Mouse (Mus musculus): ENCODE results near the gene Col18a1. TPM values are rescaled to one million over a fixed set of nuclear protein-coding genes. Genes with fewer than 3 reads are reported as not detected.
A peak's percentile ranks its signal among the peaks of the same experiment; 100 is the strongest.
"Not testable (repeated sequence)": the region's sequence is repeated elsewhere in the genome, so short reads cannot be mapped to it uniquely, and the experiment has no call there.

Col18a1 gene
- total RNA-seq, 2 experiments from 2014 or later, result 9.0 to 12.9 TPM

DNA sequence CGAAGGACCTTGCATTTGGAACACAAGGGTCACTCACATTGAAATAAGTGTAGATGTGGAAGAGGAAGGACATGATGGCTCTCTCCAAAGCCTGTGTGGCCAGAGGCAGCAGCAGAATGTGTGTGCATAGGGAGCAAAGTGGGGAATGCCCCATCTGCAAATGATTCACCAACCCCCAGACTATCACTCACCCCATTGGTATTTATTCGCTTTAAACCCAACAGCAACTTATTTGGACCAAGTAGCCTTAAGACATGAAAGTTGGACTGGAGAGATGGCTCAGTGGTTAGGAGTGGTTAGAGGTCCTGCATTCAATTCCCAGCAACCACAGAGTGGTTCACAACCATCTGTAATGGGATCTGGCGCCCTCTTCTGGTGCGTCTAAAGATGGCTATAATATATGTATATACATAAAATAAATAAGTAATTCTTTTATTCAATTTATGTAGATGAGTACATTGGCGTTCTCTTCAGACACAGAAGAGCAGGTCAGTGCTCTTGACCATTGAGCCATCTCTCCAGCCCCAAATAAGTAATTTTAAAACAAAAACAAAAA lies 31.0 kb downstream of the Col18a1 start:
- DNase-seq, result no peak

DNA sequence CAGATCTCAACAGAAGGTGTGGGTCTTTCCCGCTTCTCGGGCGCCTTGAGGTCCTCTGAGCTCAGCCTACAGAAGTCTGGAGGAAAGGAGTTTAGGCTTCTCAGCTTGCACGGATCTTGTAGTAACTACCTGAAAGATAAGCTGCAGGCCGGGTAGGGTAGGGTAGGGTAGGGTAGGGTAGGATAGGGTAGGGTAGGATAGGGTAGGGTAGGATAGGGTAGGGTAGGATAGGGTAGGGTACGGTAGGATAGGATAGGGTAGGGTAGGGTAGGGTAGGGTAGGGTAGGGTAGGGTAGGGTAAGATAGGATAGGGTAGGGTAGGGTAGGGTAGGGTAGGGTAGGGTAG lies 31.6 kb downstream of the Col18a1 start:
- DNase-seq, result not testable (repeated sequence)

DNA sequence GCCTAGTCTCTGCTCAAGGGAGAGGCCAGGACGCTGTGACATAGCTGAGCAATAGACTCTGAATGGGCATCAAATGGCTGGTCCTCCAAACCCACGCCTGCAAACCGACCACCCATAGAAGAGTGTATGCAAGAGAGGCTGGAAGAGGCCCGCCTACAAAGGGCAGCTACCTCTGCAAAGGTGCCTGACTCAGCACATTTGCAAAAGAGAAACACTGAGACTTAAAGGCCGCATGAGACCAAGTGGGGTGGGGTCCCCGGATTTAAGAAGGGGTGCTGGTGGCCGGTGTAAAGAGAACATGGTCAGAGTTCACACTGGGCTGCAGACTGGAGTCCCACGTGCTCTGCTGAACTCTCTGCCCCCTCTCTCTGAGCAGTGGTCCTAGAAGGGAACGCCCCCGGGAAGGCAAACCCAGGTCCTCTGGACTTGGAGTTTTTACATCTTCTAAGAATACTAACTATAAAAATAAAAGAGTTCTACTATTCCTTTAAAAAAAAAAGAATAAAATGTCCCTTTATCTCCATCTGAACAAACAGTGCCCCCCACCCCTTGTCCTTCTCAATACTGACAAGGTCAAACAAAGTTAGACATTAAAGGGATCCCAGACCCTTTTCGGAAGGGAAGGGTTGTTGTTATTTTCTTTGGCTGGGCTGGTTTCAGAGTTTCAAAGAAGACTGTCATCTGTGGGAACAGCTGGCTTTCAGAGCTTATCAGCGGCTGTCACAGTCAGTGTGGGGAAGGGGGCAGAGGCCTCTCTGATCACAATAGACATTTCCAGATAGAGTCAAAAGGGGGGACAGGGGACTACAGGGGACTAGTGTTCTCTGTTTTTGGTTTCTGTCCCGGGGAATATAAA lies 32.2 kb downstream of the Col18a1 start:
- DNase-seq, result no peak

DNA sequence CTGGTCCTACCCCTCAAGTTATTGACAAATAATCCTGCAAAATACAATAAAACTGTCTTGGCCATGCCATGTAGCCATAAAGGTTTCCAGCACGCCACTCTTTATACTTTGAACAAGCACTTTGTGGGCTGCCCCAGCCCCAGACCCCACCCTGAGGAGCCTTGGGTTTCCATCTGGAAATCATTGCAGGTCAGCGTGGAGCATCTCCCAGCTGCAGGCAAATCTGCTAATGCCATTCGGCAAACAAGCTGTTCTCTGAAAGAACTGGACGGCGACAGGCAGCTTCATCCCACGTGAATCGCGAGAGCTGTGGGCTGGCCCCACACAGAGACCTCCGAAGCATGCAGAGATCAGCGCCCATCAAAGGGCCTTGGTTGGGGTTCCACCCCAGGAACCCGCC lies 34.2 kb downstream of the Col18a1 start:
- DNase-seq, result peak; percentile 48

DNA sequence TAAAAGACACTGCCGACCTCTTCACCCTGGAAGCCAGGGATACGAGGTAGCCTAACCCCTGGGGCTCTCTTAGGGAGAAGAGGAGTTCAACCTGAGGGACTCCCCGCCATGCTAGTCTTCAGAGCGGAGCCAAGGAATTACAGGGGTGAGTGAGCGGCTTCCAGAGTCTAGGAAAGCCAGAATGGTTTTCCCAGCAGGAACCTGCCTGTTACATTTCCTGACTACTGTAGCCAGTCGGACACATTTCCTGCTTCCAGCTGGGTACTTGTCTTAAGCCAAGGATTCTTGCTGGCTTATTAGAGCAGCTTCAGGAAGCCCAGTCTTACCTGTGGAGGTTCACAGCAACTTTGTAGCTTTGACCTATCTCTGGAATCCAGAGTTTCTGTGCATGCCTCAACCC lies 34.8 kb downstream of the Col18a1 start:
- peak; percentile 30 for DNase-seq

DNA sequence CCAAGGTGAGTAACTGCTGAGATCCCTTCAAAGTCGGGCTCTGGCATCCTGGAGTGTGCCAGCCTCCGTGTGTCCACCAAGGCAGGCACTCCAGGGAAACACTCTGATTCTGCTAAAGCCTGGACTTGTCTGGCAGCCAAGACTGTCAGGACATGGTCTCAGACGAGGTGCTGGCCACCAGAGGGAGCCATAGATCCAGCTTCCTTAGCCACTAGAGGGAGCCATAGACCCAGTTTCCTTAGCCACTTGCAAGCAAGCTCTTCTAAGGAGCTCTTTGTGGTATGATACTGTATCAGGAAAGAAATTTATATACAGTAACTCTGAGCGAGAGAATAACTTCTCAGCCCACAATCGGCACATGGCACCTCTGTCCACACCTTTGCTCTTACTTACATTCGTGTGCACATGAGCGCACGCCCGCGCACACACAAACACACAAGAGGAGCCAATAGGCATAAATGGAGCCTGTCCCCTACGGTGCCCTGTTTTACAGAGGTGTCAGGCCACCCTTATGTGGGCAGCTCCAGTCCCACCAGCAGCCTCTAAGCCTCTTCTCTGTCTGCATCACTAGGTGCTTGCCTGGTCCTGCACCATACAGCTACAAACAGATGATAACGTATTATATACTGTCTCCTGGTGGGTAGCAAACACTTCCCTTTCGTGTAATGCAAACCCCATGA lies 35.6 kb downstream of the Col18a1 start:
- DNase-seq, result peak; percentile 81

DNA sequence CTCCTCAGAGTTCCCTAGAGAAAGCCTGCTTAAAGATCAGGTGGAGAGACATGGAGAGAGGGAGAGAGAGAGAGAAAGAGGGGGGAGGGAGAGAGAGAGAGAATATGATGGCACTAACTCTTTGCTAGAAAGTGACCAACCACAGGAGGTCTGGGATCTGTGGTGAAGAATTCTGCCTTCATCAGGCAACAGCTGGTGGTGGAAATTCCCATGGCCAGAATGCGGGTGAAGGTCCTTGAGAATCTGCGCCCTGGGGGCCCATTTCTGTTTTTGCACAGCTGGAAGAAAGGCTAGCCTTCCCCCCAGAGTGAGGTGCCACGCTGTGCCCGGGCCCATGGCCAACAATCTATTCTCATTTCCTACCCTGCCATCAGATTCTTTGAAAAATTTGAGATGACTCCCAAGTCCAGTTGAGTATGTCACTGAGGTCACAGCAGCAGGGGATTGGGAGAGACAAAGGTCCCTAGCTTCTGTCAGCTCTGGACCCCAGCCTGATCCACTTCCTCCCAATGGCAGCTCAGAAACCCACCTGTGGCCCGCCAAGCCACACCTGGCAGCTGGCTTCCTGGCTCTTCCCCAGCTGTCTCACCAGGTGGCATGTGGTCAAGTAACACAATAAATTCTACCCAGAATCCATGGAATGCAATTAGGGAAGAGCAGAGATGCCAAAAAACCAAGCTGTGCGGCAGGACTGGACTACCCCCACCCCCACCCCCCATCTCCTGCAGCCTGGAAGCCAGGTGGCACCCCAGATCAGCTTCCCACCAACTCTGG lies 36.5 kb downstream of the Col18a1 start:
- no peak for DNase-seq

DNA sequence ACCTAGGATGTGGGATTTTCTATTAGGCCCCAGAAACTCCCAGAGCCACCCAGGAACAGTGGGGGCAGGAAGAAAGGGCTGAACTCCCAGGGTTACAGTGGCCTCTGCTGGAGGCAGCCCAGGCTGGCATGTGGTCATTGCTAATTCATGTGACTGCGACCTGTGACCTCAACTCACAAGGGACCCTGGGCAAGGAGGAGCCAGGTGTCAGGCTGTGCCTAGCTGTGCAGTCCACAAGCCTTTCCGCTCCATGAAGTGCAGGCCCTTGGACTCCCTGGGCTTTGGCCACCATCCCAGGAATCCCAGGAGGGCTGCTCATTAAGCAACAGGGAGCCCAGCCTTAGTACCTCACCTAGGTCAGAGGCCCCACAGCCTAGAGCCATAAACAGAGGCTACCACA lies 38.4 kb downstream of the Col18a1 start:
- no peak for DNase-seq

DNA sequence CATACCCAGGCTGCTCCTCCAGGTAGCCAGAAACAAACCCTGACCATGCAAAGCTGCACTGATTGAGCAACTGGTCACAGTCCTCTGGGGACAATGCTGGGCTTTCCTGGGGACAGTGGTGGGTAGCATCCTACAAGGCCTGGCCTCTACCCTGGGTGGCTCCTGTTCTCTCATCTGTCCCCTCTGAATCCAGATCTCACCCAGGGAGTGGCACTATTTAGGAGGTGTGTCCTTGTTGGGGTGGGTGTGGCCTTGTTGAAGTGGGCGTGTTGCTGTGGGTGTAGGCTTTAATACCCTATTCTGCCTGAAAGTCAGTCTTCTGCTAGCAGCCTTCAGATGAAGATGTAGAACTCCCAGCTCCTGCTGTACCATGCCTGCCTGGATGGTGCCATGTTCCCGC lies 39.8 kb downstream of the Col18a1 start:
- DNase-seq, result no peak

DNA sequence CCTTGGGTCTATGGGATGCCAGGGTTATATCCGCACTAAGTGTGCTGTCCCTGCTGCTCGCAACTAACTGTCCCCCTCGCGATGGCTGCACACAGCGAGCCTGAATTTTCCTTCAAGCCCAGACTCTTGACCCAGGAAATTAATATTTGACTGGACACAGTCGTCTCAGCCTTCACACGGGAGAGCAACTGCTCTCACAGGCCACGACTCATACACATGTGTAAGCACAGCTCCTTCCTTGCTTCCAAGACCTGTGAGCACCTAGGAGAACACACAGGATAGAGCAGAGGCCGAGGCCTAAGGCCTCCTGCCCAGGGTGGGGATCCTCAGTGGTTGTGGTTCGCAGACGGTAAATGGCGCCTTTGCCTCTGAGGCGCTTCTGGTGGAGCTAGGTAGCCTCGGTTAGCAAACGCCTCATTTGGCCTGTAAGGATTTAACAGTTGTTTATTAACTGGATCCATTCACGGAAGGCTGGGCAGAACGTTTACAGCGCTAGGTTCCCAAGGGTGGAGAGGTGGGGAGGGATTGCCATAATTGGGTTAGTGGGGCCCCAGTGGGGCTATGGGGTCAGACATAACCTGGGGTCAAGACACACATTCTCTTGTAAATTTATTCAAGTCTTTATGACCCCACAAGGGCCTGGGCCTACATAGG lies 41.1 kb downstream of the Col18a1 start:
- DNase-seq, result no peak

DNA sequence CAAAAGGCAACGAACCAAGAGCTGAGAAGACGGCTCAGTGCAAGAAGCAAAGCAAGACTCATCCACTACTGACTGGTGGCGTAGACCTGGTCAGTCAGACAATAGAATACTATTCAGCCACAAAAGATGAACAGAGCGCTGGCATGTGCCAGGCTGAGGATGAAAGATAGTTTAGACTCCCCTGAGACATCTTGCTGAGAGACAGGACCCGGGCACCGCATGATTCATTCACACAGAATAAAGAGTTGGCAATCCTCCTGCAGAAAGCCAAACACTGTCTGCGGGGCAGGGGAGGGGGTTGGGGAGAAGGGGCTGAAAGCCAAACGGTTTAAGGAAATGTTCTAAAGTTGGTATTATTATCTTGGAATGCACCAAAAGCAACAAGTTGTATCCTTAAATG lies 42.4 kb downstream of the Col18a1 start:
- DNase-seq, result no peak

DNA sequence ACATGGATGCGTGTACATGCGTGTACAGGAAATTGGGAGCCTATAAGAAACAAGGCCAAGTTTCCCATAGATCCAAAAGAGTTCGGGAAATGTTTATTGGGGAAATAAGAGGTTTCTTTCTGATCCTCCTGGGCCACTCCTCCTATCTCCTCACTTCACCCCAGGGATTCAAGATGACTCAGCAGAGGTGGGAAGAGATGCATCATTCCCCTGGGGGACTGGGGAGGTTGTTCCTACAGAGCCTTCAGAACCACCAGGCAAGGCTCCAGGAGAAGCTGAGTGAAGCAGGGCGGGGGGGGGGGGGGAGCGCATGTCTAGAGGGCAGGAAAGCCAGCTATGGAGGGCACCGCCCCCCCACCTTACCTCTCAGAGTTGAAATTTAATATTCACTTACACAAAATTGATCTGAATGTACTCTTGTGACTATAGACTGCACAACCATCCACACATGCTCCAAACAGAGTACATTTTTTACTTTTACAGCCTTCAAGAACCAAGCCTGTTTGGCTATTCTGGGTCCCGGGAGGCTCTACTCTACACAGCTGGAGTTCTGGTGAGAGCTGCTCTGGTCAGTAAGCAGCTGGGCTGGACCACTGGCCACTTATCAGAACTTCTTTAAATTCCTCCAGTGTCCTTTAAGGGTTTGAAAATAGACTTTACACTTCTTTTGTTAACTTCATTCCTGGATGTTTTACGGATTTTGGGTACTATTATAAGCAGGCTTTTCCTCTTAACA lies 44.9 kb downstream of the Col18a1 start:
- peak; percentile 40 for DNase-seq

DNA sequence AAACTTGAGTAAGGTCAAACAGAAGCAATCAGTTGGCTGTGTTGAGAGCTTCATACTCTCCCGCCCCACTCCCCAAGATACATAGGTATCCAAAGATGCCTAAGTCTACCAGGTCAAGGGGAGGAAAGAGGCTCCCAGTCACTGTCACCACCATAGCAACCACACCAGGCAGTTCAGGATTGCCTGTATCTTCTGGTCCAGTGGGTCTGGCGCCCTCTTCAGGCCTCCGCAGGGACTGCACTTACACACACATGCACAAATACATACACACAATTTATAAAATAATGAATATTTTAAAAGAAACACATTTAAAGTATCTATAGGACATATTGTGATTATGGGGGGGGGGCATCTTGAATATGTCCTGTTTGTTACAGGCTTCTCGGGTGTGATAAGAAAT lies 45.8 kb downstream of the Col18a1 start:
- no peak for DNase-seq

DNA sequence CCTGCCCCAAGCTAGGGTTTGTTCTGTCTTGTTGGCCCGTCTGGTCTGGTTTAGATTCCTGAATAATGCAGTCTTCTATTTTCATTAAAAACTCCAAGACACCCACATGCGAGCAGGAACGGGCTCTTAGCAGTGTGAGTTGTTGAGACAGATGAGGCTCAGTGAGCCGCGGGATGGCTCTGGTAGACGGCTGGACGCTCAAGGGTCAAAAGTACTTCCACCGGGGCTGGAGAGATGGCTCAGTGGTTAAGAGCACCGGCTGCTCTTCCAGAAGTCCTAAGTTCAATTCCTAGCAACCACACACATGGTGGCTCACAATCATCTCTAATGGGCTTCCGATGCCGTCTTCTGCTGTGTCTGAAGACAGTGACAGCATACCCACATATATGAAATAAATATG lies 46.9 kb downstream of the Col18a1 start:
- DNase-seq, result no peak

DNA sequence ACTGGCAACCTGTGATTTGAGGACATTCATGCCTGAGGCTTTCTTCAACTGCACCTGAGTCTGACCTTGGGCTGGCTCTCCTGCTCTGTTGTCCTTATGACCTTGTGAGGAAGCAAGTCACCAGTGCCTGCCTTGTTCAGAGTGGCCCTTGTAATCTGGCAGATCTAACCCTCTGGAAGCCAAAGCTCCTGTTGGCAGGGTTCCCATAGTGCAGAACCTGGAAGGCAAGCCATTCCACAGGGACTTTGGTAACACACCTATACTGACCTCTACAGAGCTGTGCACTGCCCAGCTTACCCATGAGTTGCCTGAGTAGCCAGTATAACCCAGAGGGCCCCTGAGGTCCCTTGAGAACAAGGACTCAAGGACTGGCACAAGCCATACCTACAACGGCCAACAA lies 48.0 kb downstream of the Col18a1 start:
- DNase-seq, result no peak

DNA sequence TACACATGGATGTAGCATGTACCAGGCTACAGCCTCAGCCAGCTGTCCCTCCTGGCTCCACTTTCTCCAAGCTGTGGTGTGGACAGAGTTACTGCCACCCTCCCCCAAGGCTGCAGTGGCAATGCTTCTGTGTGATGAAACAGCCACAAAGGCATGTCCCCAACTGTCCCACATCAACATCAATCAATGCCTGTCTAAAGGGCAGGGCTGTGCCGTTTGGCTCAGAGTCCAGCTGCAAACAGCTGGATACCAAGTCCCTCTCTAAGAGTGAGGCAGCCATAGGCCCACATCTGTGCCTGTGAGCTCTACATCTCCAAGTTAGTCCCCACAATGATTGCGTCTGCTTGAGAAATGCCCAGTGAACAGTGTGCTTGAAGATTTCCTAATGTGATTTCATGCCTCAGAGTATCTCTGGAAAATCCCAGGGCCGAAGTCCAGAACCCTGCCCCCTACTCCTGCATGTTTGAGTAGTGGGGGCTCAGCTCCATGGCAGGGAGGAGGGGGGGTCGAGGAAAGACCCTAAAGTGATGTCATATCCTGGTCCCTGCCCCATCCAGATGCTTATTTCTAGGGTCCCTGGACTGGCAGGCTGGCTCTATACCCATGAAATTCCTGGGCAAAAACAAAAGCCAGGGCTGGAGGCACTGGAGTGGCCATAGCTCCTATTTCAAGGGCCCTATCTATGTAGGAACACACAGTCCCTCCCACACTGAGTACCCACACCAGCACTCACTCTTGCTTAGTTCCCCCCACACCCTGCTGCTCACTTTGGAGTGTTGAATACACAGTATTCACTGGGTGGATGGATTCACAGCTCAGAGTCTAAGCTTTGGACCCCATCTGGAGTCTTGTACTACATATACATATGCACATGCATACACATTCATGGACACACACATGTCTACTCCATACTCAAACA lies 49.6 kb downstream of the Col18a1 start:
- no peak for DNase-seq

DNA sequence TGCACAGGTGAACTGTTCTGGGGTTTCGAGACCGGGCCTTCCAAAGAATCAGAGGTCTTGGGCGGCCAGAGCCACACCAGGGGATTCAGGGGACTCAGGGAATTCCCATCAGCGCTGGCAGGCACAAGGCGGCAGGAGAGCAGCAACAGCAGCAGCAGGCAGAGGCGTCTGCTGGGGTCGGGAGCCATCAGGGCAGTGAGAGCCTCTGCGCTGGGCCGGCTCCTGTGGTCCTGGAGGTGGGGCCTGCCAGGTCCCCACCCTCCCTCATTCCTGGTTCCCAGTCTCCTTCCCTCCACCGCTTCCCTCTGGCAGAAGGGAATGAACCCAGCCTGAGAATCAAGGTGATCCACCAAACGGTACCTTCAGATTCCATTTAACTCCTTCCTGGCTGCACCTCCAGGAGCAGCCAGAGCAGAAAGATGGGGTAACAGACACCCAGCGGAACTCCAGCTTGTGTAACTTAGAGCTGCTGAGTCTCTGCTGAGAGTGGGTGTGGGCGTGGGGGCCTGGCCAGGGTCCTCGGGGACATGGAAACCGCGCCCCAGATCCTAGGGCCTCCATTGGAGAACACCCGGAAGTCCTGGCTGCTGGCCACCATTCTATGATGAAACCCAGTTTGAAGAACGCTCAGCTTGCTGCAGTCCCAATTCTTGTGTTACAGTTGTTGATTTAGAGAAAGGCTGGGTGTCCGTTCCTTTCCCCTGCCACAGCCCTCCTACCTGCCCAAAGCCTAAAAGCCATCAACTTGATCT lies 52.7 kb downstream of the Col18a1 start:
- DNase-seq, result peak; percentile 75

DNA sequence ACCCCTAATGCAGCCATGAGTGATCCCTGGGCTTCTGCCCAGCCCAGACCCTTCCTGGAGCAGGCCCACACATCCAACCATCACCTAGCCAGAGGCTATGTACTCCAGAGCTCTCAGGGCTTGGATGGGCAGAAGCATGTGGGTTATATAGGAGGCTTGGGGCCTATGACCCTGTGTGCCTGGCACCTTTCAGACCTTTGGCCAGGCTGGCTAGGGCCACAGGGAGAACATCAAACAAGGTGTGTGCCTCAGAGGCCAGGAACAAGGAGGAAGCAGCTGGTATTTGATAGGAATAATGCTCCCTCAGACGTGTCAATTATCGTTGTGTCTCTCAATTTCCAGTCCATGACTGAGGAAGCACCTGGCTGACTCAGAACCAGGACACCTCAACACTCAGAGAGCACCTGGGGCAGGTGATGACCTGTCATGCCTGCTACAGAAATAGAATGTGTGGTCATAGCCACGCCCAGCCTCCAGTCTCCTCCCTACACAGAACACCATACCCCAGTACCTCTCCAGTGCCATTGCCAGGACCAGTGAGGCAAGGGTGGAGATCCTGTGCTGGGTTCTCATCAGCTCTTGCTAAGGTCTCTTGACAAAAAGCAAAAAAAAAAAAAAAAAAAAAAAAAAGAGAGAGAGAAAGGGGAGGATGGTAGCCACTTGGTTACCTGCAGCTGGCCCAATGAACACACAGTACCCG lies 54.6 kb downstream of the Col18a1 start:
- no peak for DNase-seq

DNA sequence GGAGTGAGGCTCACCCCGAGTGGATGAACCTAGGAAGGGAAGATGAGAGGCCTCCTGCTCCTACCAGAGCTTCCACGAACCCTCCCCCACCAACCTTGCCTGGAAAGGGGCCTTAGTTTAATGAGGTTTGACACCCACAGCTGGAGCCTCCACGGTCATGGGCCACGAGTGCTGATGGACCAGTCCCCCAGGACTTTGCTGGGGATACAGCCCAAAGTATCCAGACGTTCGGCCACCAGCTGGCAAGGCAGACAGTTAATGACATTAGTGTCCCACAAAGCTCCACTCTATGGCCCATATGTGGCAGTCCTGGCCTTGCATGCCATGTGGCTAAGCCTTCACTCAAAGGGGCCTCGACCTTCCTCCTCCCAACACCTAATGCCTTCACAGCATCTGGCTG lies 55.5 kb downstream of the Col18a1 start:
- no peak for DNase-seq
